Mouse (Mus musculus) intestine, embryonic 16.5 days (tissue): ENCODE results near the gene Pdia4. TPM values are rescaled to one million over a fixed set of nuclear protein-coding genes. Genes with fewer than 3 reads are reported as not detected.

ENCODE experiments used
- ATAC-seq: fragments of 200-750 bp; cut with Nextera tagmentation; 2 replicates; pipeline ENCODE4 v1.8.0; 2017; ENCODE audit warnings: moderate TSS enrichment, moderate library complexity
- H3K27ac ChIP-seq: fragments of 300-500 bp; sonication (generic); 2 replicates; pipeline ENCODE4 v1.5.1; 2014; ENCODE audit warnings: mild to moderate bottlenecking, low read length
- H3K27me3 ChIP-seq: fragments of 300-500 bp; sonication (generic); replicated peaks from 2 replicates; pipeline ENCODE4 v1.6.1; 2014; ENCODE audit warnings: low read length, control low read depth, mixed read lengths; ENCODE audit not compliant: control insufficient read depth, insufficient read depth
- H3K36me3 ChIP-seq: fragments of 300-500 bp; sonication (generic); 2 replicates; pipeline ENCODE4 v1.6.1; 2014; ENCODE audit warnings: low read length, control low read depth; ENCODE audit not compliant: control insufficient read depth, insufficient read depth
- H3K4me1 ChIP-seq: fragments of 300-500 bp; sonication (generic); 2 replicates; pipeline ENCODE4 v1.6.1; 2014; ENCODE audit warnings: low read length, control low read depth, mixed read lengths; ENCODE audit not compliant: control insufficient read depth, insufficient read depth
- H3K4me2 ChIP-seq: fragments of 300-500 bp; sonication (generic); 2 replicates; pipeline ENCODE4 v1.6.1; 2014; ENCODE audit warnings: low read depth, low read length, control low read depth
- H3K4me3 ChIP-seq: fragments of 300-500 bp; sonication (generic); 2 replicates; pipeline ENCODE4 v1.5.1; 2014; ENCODE audit warnings: mild to moderate bottlenecking, low read length
- H3K9ac ChIP-seq: fragments of 300-500 bp; sonication (generic); 2 replicates; pipeline ENCODE4 v1.6.1; 2014; ENCODE audit warnings: low read depth, low read length
- H3K9me3 ChIP-seq: fragments of 300-500 bp; sonication (generic); 2 replicates; pipeline ENCODE4 v1.6.1; 2016; ENCODE audit warnings: low read length, control low read depth; ENCODE audit not compliant: control insufficient read depth
- WGBS: fragments of 180-500 bp; shearing (Covaris S2); extraction: QIAGEN DNeasy Blood & Tissue Kit; methylation state at CpG from one replicate; pipeline ENCODE4 v1.1.7; 2014; 5-methylcytosine and 5-hydroxymethylcytosine counted together
- polyA plus RNA-seq: library from polyadenylated mRNA; unstranded; fragments of >200 nt; fragmentation: Nextera tagmentation; extraction: Ambion mirVana; gene quantifications from 2 replicates; pipeline ENCODE4 v1.2.1, GENCODE M21; 2015

Gene Pdia4
- polyA plus RNA-seq, 1 experiment from 2014 or later: 332 TPM

DNA sequence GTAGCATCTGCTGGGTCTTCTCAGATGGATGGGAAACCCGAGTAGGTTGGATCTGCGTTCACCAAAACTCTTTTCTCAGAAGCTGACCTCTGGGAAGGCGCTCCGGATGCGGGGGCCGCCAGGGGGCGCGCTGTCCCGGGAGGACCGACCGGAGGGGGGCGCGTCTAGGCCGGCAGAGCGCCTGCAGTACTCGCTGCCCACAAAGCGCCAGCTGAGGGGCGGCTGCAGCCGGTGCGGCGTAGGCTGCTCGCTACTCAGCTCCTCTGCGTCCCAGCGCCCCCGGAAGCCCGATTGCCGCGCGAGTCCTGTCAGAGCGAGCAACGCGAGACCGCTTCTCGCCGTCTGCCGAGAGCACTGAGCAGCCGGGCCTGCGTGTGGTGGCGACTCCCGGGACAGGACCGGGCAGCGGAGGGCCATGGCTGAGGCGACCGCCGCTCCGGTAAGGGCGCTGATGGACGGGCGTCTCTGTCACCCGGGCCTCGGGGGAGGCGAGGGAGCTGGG lies 22.3 kb upstream of the Pdia4 start, which contains the start of gene Zfp398:
TSS of gene Zfp398 (plus strand) at position 180 of the 502 bp plus-strand sequence.
- Histone ChIP-seq H3K4me1 (peaks cover 10% of the 10 kb centered on the region; the same call in 1 of the 2 replicates), H3K4me3 (peak within 1 kb of the TSS; percentile 96), H3K27me3 (no peaks in the 10 kb centered on the region), H3K9me3 (no peaks in the 10 kb centered on the region), H3K27ac (peak within 1 kb of the TSS; percentile 98), H3K36me3 (no peaks in the 10 kb centered on the region), H3K9ac (peak within 1 kb of the TSS; percentile 93), H3K4me2 (peak within 1 kb of the TSS; percentile 71)
- under 1% methylated on average over 52 of the region's 52 CpGs for WGBS
- peak; percentile 95 for ATAC-seq

DNA sequence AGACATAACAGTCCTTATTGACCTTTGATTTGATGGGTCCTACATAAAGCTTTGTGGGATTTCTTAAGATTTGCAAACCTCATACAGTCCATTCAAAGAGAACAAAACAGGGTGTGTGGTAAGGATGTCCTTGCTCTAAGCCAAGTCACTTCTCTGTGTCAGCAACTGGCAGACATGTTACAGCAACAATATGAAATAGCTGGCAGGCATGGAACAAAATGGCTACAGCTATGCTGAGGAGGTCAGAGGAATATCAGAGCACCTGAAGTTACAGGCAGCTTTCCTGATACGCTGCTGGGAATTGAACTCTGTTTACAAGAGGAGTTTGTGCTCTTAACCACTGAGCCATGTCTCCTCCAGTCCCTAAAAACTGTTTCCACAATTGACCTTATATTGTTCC lies 19.0 kb upstream of the Pdia4 start:
- no peak for ATAC-seq
- Histone ChIP-seq H3K9me3 (no peaks in the 10 kb centered on the region), H3K27me3 (no peaks in the 10 kb centered on the region), H3K4me3 (no peak overlapping the region), H3K36me3 (no peaks in the 10 kb centered on the region), H3K4me1 (no peaks in the 10 kb centered on the region), H3K27ac (no peak overlapping the region), H3K4me2 (no peak overlapping the region), H3K9ac (no peak overlapping the region)
- 83% methylated on average over 1 of the region's 1 CpGs for WGBS

DNA sequence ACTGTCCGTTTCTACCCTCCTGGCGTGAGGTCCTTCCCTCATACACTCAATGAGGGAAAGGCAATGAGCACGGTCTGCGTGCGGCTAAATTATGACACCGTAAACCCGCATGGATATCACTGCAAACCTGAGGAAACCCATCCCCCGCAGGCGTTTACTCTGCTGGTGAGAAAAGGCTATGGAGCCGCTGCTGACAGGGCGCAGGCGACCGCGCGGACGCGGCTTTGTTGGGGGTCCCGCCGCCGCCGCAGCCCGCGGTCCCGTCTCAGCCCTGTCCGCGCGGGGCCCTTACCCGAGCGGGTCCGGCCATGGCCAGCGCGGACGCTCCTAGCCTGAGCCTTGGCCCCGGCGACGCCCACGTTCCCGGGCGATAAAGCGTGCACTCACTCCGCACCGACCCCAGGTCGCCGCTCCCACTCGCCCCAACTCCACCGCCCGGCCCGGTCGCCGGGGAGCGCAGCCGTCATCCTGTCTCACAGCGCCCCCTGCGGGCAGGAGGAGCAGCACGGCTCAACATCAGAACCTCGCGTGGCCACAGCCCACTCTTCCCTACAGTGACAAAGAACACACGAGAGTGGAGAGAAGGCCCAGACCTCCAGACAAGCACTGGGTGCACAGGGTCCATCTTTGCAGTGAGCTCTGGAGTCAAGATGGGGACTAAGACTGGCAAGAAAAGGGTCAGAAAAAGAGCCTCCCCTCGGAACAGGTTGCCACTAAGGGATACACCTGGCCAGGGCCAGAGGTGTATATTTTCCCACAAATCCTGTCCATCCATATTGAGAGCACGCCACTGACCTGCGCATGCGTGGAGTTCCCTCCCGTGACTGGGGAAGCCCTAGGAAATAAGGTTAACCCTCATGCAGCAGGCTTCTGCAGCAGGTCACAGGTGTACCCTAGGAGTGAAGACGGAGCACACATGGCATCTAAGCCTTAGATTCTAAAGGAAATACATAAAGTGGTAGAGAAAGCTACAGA lies 17.2 kb upstream of the Pdia4 start, which contains the start of gene Zfp786:
TSS of gene Zfp786 (minus strand) at position 764 of the 975 bp plus-strand sequence.
- H3K4me2 ChIP-seq: peak within 1 kb of the TSS; percentile 59
- H3K27ac ChIP-seq: peak within 1 kb of the TSS; percentile 69
- H3K9ac ChIP-seq: peak within 1 kb of the TSS; percentile 86
- ATAC-seq: peak; percentile 94
- WGBS: 2% methylated on average over 64 of the region's 64 CpGs
- H3K4me3 ChIP-seq: peak within 1 kb of the TSS; percentile 80
- no peaks in the 10 kb centered on the region for H3K36me3 ChIP-seq
- H3K9me3 ChIP-seq: no peaks in the 10 kb centered on the region
- no peaks in the 10 kb centered on the region for H3K27me3 ChIP-seq
- no peaks in the 10 kb centered on the region for H3K4me1 ChIP-seq

DNA sequence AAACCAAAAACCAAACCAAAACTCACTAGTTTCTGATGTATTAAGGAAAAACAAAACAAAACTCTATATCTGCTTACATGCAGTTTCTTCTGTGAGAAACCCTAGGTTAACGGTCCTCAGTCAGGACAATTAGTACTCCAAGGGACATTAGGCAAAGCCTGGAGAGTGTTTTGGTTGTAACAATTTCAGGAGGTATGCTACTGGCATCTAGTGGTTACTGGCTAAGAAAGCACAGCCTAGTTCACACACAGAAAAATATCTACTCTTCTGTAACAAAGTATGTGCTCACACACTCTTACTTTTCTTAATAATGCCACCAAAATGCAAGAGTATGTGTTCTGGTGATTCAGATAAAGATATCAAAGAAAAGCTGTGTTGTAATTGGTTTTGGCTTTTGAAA lies 15.7 kb upstream of the Pdia4 start:
- H3K27me3 ChIP-seq: no peaks in the 10 kb centered on the region
- no peaks in the 10 kb centered on the region for H3K4me1 ChIP-seq
- no peaks in the 10 kb centered on the region for H3K9me3 ChIP-seq
- H3K4me2 ChIP-seq: no peak overlapping the region
- 31% methylated on average over 1 of the region's 1 CpGs for WGBS
- H3K27ac ChIP-seq: no peak overlapping the region
- H3K9ac ChIP-seq: no peak overlapping the region
- no peak for ATAC-seq
- no peaks in the 10 kb centered on the region for H3K36me3 ChIP-seq
- H3K4me3 ChIP-seq: no peak overlapping the region

DNA sequence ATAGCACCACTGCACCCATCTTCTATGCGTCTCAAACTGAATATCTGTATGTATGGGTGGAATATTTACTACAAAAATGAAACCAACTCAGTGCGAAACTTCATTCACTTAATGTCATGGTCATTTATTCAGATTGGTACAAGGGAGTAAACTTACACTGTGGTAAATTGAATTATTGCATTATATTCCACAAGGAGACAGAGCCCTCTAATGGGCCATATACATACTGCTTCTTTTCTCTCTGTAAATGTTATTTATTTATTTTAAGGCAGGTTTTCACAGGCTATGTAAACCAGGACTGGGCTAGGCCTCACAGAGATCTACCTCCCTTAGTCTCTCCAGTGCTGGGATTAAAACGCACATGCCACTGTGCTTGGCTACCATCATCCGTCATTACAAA lies 14.2 kb upstream of the Pdia4 start:
- Histone ChIP-seq H3K27ac (no peak overlapping the region), H3K9ac (no peak overlapping the region), H3K4me2 (no peak overlapping the region), H3K4me3 (no peak overlapping the region), H3K36me3 (no peaks in the 10 kb centered on the region), H3K27me3 (no peaks in the 10 kb centered on the region), H3K4me1 (no peaks in the 10 kb centered on the region), H3K9me3 (no peaks in the 10 kb centered on the region)
- no peak for ATAC-seq
- WGBS: 87% methylated on average over 4 of the region's 4 CpGs

DNA sequence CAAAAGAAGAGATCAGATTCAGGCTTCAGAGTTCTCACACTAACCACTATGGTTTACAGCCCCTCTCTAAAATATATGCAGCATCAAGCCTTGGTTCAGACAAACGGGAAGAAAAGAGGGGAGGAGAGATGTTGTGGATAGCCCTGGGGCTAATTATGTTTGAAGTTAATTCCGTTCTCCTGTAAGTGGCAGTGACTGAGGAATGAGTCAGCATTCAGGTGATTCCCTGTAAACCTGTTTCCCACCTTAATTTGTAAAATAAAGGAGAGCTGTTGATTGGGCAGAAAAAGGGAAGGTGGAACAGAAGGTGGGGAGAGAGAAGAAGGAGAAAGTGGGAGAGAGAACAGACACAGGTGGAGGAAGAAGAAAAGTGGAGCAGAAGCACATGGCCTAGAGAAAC lies 11.0 kb upstream of the Pdia4 start:
- 57% methylated on average over 2 of the region's 2 CpGs for WGBS
- H3K4me2 ChIP-seq: no peak overlapping the region

DNA sequence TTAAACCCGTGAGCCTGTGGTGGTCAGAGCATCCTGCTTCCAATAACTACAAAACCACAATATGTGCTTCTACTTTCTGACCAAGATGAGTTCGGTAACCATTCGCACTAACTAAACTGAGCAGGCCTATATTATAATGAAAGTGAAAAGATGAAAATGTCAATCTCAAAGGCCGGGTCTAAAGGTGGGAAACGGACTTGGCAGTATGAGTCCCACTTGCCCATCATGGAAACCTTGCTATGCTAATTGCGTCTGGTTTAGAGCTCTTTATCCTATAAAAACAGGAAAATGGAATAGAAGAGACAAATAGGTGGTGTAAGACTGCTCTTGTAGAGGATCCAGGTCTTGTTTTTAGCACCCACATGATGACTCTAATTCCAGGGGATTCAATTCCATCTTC lies 8.5 kb upstream of the Pdia4 start:
- Histone ChIP-seq H3K4me2 (no peak overlapping the region), H3K27ac (no peak overlapping the region), H3K9ac (no peak overlapping the region), H3K4me3 (no peak overlapping the region), H3K9me3 (no peaks in the 10 kb centered on the region), H3K4me1 (no peaks in the 10 kb centered on the region), H3K36me3 (no peaks in the 10 kb centered on the region), H3K27me3 (no peaks in the 10 kb centered on the region)
- no peak for ATAC-seq
- WGBS: 96% methylated on average over 6 of the region's 6 CpGs

More for the DNA sequence above, 11.0 kb upstream of the Pdia4 start:
- Histone ChIP-seq H3K9me3 (no peaks in the 10 kb centered on the region), H3K27ac (no peak overlapping the region), H3K27me3 (no peaks in the 10 kb centered on the region), H3K36me3 (no peaks in the 10 kb centered on the region), H3K4me3 (no peak overlapping the region), H3K9ac (no peak overlapping the region), H3K4me1 (no peaks in the 10 kb centered on the region)
- no peak for ATAC-seq

DNA sequence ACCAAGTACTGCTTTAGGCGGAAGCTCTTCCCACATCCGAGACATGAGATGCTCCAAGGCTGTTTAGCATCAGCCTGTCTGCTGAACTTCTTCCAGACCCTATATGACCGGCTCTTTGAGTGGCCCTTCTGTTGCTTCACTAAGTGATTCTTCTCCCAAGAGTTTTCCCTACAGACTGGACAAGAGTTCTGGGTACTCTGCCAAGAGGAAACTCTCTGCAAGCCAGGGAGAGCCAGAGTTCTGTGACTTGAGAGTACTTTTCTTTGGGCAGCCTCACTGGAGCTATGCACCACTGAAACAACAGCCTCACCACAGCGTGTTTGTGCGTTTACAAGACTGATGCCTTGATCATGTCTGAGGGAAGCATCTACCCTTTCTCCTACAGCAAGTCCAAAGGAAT lies 8.0 kb upstream of the Pdia4 start:
- H3K9me3 ChIP-seq: no peaks in the 10 kb centered on the region
- H3K36me3 ChIP-seq: no peaks in the 10 kb centered on the region
- 90% methylated on average over 5 of the region's 5 CpGs for WGBS
- no peak overlapping the region for H3K9ac ChIP-seq
- no peaks in the 10 kb centered on the region for H3K4me1 ChIP-seq
- no peak overlapping the region for H3K27ac ChIP-seq
- H3K27me3 ChIP-seq: no peaks in the 10 kb centered on the region
- no peak overlapping the region for H3K4me2 ChIP-seq
- no peak overlapping the region for H3K4me3 ChIP-seq
- ATAC-seq: no peak

DNA sequence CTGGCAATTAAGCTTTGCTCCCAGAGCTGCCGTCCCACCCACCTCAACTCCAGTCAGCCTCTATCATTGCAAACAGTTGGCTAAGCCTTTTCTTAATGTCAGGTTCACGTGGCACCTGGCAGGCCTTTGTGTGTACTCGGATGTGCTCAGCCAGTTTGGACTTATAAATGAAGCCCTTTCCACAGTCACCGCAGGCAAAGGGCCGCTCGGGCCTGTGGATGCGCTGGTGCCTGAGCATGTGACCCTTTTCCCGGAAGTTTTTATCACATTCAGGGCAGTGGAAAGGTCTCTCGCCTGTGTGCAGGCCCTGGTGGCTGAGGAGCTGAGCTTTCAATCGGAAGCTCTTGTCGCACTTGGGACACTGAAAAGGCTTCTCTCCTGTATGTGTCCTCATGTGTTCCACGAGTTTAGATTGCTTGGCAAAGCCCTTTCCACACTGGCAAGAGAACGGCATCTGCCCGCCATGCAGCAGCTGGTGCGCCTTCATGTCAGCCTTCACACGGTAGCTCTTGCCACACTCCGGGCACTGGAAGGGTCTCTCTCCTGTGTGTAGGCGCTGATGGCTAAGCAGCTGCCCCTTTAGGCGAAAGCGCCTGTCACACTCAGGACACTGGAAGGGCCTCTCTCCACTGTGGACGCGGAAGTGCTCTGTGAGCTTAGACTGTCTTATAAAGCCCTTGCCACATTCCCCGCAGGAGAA lies 6.5 kb upstream of the Pdia4 start:
- Histone ChIP-seq H3K36me3 (no peaks in the 10 kb centered on the region), H3K27ac (no peak overlapping the region), H3K9ac (no peak overlapping the region), H3K4me3 (no peak overlapping the region), H3K9me3 (no peaks in the 10 kb centered on the region), H3K4me1 (no peaks in the 10 kb centered on the region), H3K27me3 (no peaks in the 10 kb centered on the region), H3K4me2 (no peak overlapping the region)
- WGBS: 93% methylated on average over 23 of the region's 23 CpGs
- no peak for ATAC-seq
